Mouse (Mus musculus): ENCODE results near the gene Prdx5. TPM values are rescaled to one million over a fixed set of nuclear protein-coding genes. Genes with fewer than 3 reads are reported as not detected.

Gene Prdx5
- polyA plus RNA-seq, 1 experiment, result 2,285 TPM

GRCm38 (mm10) chr19:6937541-6938465, 27.9 kb upstream of the Prdx5 start:
- 50% methylated on average over 16 of the region's 16 CpGs for WGBS
- Histone ChIP-seq H3K4me3 (ENCODE audit: insufficient read depth, low read depth, low read length) (no peak overlapping the region), H3K27ac (ENCODE audit: insufficient read depth, low read depth, low read length) (peak overlapping the region; percentile 33; the same call in 1 of the 2 replicates), H3K4me1 (ENCODE audit: control insufficient read depth, insufficient read depth, low read length) (peaks cover 16% of the 10 kb centered on the region; the same call in 1 of the 2 replicates), H3K27me3 (replicated peaks; ENCODE audit: control insufficient read depth, insufficient read depth, low read length) (no peaks in the 10 kb centered on the region), H3K36me3 (ENCODE audit: control insufficient read depth, insufficient read depth, low read length) (no peaks in the 10 kb centered on the region)
- TF ChIP-seq CTCF (conservative IDR thresholded peaks at IDR 0.05; ENCODE audit: insufficient read depth, insufficient read length, low read depth, low read length) (no peak), POLR2A (IDR thresholded peaks at IDR 0.05; ENCODE audit: low read depth, low read length) (no peak)
- DNase-seq, result no peak

GRCm38 (mm10) chr19:6936299-6936698, 26.4 kb upstream of the Prdx5 start:
- no peak overlapping the region for H3K27ac ChIP-seq (ENCODE audit: insufficient read depth, low read depth, low read length)
- no peak overlapping the region for H3K4me3 ChIP-seq (ENCODE audit: insufficient read depth, low read depth, low read length)
- WGBS, result 27% methylated on average over 3 of the region's 3 CpGs
- TF ChIP-seq POLR2A (IDR thresholded peaks at IDR 0.05; ENCODE audit: low read depth, low read length), result no peak
- peak; percentile 49 for TF ChIP-seq CTCF (conservative IDR thresholded peaks at IDR 0.05; ENCODE audit: insufficient read depth, insufficient read length, low read depth, low read length)
- no peaks in the 10 kb centered on the region for H3K27me3 ChIP-seq (replicated peaks; ENCODE audit: control insufficient read depth, insufficient read depth, low read length)
- peaks cover 14% of the 10 kb centered on the region; the same call in 1 of the 2 replicates for H3K4me1 ChIP-seq (ENCODE audit: control insufficient read depth, insufficient read depth, low read length)
- no peak for DNase-seq
- H3K36me3 ChIP-seq (ENCODE audit: control insufficient read depth, insufficient read depth, low read length), result no peaks in the 10 kb centered on the region

GRCm38 (mm10) chr19:6934195-6934977, 24.5 kb upstream of the Prdx5 start, which contains the start of gene Kcnk4:
Gene Kcnk4, minus strand, starts transcription at chr19:6934515.
- H3K4me1 ChIP-seq (ENCODE audit: control insufficient read depth, insufficient read depth, low read length), result peaks cover 8% of the 10 kb centered on the region; the same call in 1 of the 2 replicates
- TF ChIP-seq POLR2A (IDR thresholded peaks at IDR 0.05; ENCODE audit: low read depth, low read length) (no peak), CTCF (conservative IDR thresholded peaks at IDR 0.05; ENCODE audit: insufficient read depth, insufficient read length, low read depth, low read length) (no peak)
- no peaks in the 10 kb centered on the region for H3K27me3 ChIP-seq (replicated peaks; ENCODE audit: control insufficient read depth, insufficient read depth, low read length)
- DNase-seq, result no peak
- H3K4me3 ChIP-seq (ENCODE audit: insufficient read depth, low read depth, low read length), result peak within 1 kb of the TSS; percentile 19; the same call in 1 of the 2 replicates
- no peaks in the 10 kb centered on the region for H3K36me3 ChIP-seq (ENCODE audit: control insufficient read depth, insufficient read depth, low read length)
- no peak within 1 kb of the TSS for H3K27ac ChIP-seq (ENCODE audit: insufficient read depth, low read depth, low read length)
- WGBS, result 30% methylated on average over 23 of the region's 23 CpGs

GRCm38 (mm10) chr19:6933436-6934194, 23.7 kb upstream of the Prdx5 start:
- no peak overlapping the region for H3K27ac ChIP-seq (ENCODE audit: insufficient read depth, low read depth, low read length)
- WGBS, result 7% methylated on average over 58 of the region's 58 CpGs
- H3K36me3 ChIP-seq (ENCODE audit: control insufficient read depth, insufficient read depth, low read length), result no peaks in the 10 kb centered on the region
- TF ChIP-seq CTCF (conservative IDR thresholded peaks at IDR 0.05; ENCODE audit: insufficient read depth, insufficient read length, low read depth, low read length) (no peak), POLR2A (IDR thresholded peaks at IDR 0.05; ENCODE audit: low read depth, low read length) (no peak)
- peak overlapping the region; percentile 19; the same call in 1 of the 2 replicates for H3K4me3 ChIP-seq (ENCODE audit: insufficient read depth, low read depth, low read length)
- H3K27me3 ChIP-seq (replicated peaks; ENCODE audit: control insufficient read depth, insufficient read depth, low read length), result no peaks in the 10 kb centered on the region
- H3K4me1 ChIP-seq (ENCODE audit: control insufficient read depth, insufficient read depth, low read length), result peaks cover 7% of the 10 kb centered on the region; the same call in 1 of the 2 replicates
- DNase-seq, result no peak

- 74% methylated on average over 4 of the region's 4 CpGs for WGBS
- no peaks in the 10 kb centered on the region for H3K36me3 ChIP-seq (ENCODE audit: control insufficient read depth, insufficient read depth, low read length)
- DNase-seq, result no peak
- no peak overlapping the region for H3K4me3 ChIP-seq (ENCODE audit: insufficient read depth, low read depth, low read length)
- H3K27ac ChIP-seq (ENCODE audit: insufficient read depth, low read depth, low read length), result no peak overlapping the region
- no peaks in the 10 kb centered on the region for H3K27me3 ChIP-seq (replicated peaks; ENCODE audit: control insufficient read depth, insufficient read depth, low read length)
- H3K4me1 ChIP-seq (ENCODE audit: control insufficient read depth, insufficient read depth, low read length), result 0 out of 2 replicates have a peak, but pooled peaks cover 4% of the 10 kb centered on the region
- TF ChIP-seq POLR2A (IDR thresholded peaks at IDR 0.05; ENCODE audit: low read depth, low read length), result no peak
- no peak for TF ChIP-seq CTCF (conservative IDR thresholded peaks at IDR 0.05; ENCODE audit: insufficient read depth, insufficient read length, low read depth, low read length)
These were observed 23.2 kb upstream of the Prdx5 start for GRCm38 (mm10) chr19:6933102-6933435.

- H3K4me3 ChIP-seq (ENCODE audit: insufficient read depth, low read depth, low read length), result no peak overlapping the region
- DNase-seq, result no peak
- H3K27me3 ChIP-seq (replicated peaks; ENCODE audit: control insufficient read depth, insufficient read depth, low read length), result no peaks in the 10 kb centered on the region
- TF ChIP-seq CTCF (conservative IDR thresholded peaks at IDR 0.05; ENCODE audit: insufficient read depth, insufficient read length, low read depth, low read length), result no peak
- H3K4me1 ChIP-seq (ENCODE audit: control insufficient read depth, insufficient read depth, low read length), result 0 out of 2 replicates have a peak, but pooled peaks cover under 1% of the 10 kb centered on the region
- H3K36me3 ChIP-seq (ENCODE audit: control insufficient read depth, insufficient read depth, low read length), result no peaks in the 10 kb centered on the region
- 81% methylated on average over 1 of the region's 1 CpGs for WGBS
- no peak overlapping the region for H3K27ac ChIP-seq (ENCODE audit: insufficient read depth, low read depth, low read length)
These were observed 22.1 kb upstream of the Prdx5 start for GRCm38 (mm10) chr19:6932018-6932417.
